ENCODE assay signal across 11 mouse cellular contexts in genomic region chr6:142701161-142701560, GRCm38 (mm10). TPM values are rescaled to one million over a fixed set of nuclear protein-coding genes. Genes with fewer than 3 reads are reported as not detected.
A peak's percentile ranks its signal among the peaks of the same experiment; 100 is the strongest.
DNase-seq lines count a peak whose midpoint lies in the region; ATAC-seq lines count a peak whose summit lies in the region.
"Had no signal": no experiment of that assay in that cellular context is flagged by ENCODE, and none has a peak within 500 bp of the region (broad histone marks: within the 10 kb centered on the region; RNA-seq: fewer than 3 reads in every experiment).

No protein-coding gene starts in this region.

- peak overlapping the region; percentile 75 for H3K4me2 ChIP-seq in lung, embryonic 16.5 days (ENCODE audit: low read depth, low read length)
- H3K4me2 ChIP-seq in stomach, embryonic 14.5 days (replicated peaks; ENCODE audit: low read depth, low read length) = peak overlapping the region; percentile 60

- intact Hi-C loops in heart, postnatal 25 days (cut with DNase I) = no loop called here

- WGBS in lung, embryonic 16.5 days = 48% methylated on average over 13 of the region's 13 CpGs
- WGBS in stomach, embryonic 14.5 days = 53% methylated on average over 13 of the region's 13 CpGs

- no peaks in the 10 kb centered on the region for H3K27me3 ChIP-seq in lung, embryonic 16.5 days (ENCODE audit: control insufficient read depth, insufficient read depth, low read depth, low read length)
- H3K27me3 ChIP-seq in stomach, embryonic 14.5 days (ENCODE audit: control insufficient read depth, insufficient read depth, low read length) = no peaks in the 10 kb centered on the region

- H3K4me3 ChIP-seq in lung, embryonic 16.5 days (ENCODE audit: low read length) = no peak overlapping the region; the same call in 1 of the 2 replicates
- H3K4me3 ChIP-seq in stomach, embryonic 14.5 days (ENCODE audit: low read depth, low read length) = peak overlapping the region; percentile 43

- H3K27ac ChIP-seq in lung, embryonic 16.5 days (ENCODE audit: low read length) = no peak overlapping the region
- peak overlapping the region; percentile 59 for H3K27ac ChIP-seq in stomach, embryonic 14.5 days (ENCODE audit: low read length)

- peak; percentile 50 to 68 for DNase-seq in heart, adult 18-20 months
- DNase-seq in heart, postnatal 25 days (ENCODE audit: low spot score) = no peak
- DNase-seq in lung, postnatal 36 days = no peak
- DNase-seq in heart, postnatal 4 days = peak; percentile 33
- no peak for DNase-seq in thymus, postnatal 4 days
- no peak for DNase-seq in frontal cortex, postnatal 36 days (ENCODE audit: low spot score in 2 of 2)
- DNase-seq: cerebellum, postnatal 14 days; layer of hippocampus, postnatal 36 days had no signal

- H3K36me3 ChIP-seq in lung, embryonic 16.5 days (ENCODE audit: control insufficient read depth, insufficient read depth, low read length) = no peaks in the 10 kb centered on the region
- 0 out of 2 replicates have a peak, but pooled peaks cover 6% of the 10 kb centered on the region for H3K36me3 ChIP-seq in stomach, embryonic 14.5 days (ENCODE audit: control insufficient read depth, insufficient read depth, low read length)

- ATAC-seq in lung, embryonic 16.5 days (ENCODE audit: low read depth) = no peak
- no peak for ATAC-seq in stomach, embryonic 14.5 days (ENCODE audit: insufficient number of reproducible peaks, insufficient read depth, low FRiP score, low read depth)

- peaks cover 8% of the 10 kb centered on the region for H3K4me1 ChIP-seq in lung, embryonic 16.5 days (replicated peaks; ENCODE audit: control insufficient read depth, insufficient read depth, low read length)
- H3K4me1 ChIP-seq in stomach, embryonic 14.5 days (ENCODE audit: control insufficient read depth, insufficient read depth, low read length) = peaks cover 7% of the 10 kb centered on the region; the same call in 1 of the 2 replicates

- H3K9me3 ChIP-seq in lung, embryonic 16.5 days (ENCODE audit: control insufficient read depth, low read length) = no peaks in the 10 kb centered on the region
- no peaks in the 10 kb centered on the region for H3K9me3 ChIP-seq in stomach, embryonic 14.5 days (ENCODE audit: control insufficient read depth, low read depth, low read length)

- H3K9ac ChIP-seq in lung, embryonic 16.5 days (ENCODE audit: low read length) = 0 out of 2 replicates have a peak overlapping the region, but pooled peaks have one; percentile 6
- H3K9ac ChIP-seq in stomach, embryonic 14.5 days (replicated peaks; ENCODE audit: low read depth, low read length) = no peak overlapping the region; the same call in 1 of the 2 replicates

RNA-seq across cellular contexts. Expression of gene Abcc9, which starts 1.0 kb away (rescaled TPM):
- total RNA-seq in heart, adult 18-20 months (2021) = 100 to 1,000 TPM; 236 to 257 TPM
- 100 to 1,000 TPM; 215 to 223 TPM for total RNA-seq in heart, postnatal 25 days (2021)
- 5.8 TPM in 2 replicates for polyA plus RNA-seq in lung, embryonic 16.5 days (2015; fragmentation: Nextera tagmentation; extraction: Ambion mirVana)
- 100 to 1,000 TPM; 180 to 189 TPM for total RNA-seq in heart, postnatal 4 days (2021)
- 31.0 and 34.4 TPM in 2 replicates for polyA plus RNA-seq in stomach, embryonic 14.5 days (2014; fragmentation: Nextera tagmentation; extraction: Ambion mirVana)
- total RNA-seq: hematopoietic stem cell, adult 5-6 weeks had no signal

RNA-seq across cellular contexts. Expression of gene Cmas, which starts 55.3 kb away (rescaled TPM):
- 10 to 100 TPM; 30.6 to 35.1 TPM for total RNA-seq in heart, adult 18-20 months (2021)
- 10 to 100 TPM; 33.5 to 34.8 TPM for total RNA-seq in heart, postnatal 25 days (2021)
- 61.7 and 65.1 TPM in 2 replicates for polyA plus RNA-seq in lung, embryonic 16.5 days (2015; fragmentation: Nextera tagmentation; extraction: Ambion mirVana)
- total RNA-seq in heart, postnatal 4 days (2021) = 10 to 100 TPM; 43.4 to 48.5 TPM
- polyA plus RNA-seq in stomach, embryonic 14.5 days (2014; fragmentation: Nextera tagmentation; extraction: Ambion mirVana) = 89.2 and 91.9 TPM in 2 replicates

Comparison
In these comparisons a context has a peak if more than half of its experiments do, and no peak if none do; other contexts are left out.
1. DNase-seq: peak in heart, adult 18-20 months (2 of 2) and heart, postnatal 4 days (single experiment); none in heart, postnatal 25 days (single experiment), lung, postnatal 36 days (single experiment), thymus, postnatal 4 days (single experiment) and frontal cortex, postnatal 36 days (0 of 2).